Mouse (Mus musculus) embryonic fibroblast, embryonic 13.5 days (primary cell): ENCODE results near the gene 9430097D07Rik.

ENCODE experiments used
- CTCF ChIP-seq: IDR thresholded peaks from 2 replicates; pipeline ENCODE4 v1.5.1; 2011; ENCODE audit warnings: mild to moderate bottlenecking, control low read depth, low read length, moderate library complexity, borderline replicate concordance; ENCODE audit not compliant: insufficient read depth
- POLR2A ChIP-seq: IDR thresholded peaks from 2 replicates; pipeline ENCODE4 v1.6.1; 2011; ENCODE audit warnings: low read depth, mild to moderate bottlenecking, control low read depth, low read length, moderate library complexity

GRCm38 (mm10) chr2:32528326-32528725, 47.2 kb downstream of the 9430097D07Rik start:
- TF ChIP-seq CTCF = no peak
- TF ChIP-seq POLR2A = no peak
